ENCODE assay signal across 11 mouse cellular contexts in the genomic region with DNA sequence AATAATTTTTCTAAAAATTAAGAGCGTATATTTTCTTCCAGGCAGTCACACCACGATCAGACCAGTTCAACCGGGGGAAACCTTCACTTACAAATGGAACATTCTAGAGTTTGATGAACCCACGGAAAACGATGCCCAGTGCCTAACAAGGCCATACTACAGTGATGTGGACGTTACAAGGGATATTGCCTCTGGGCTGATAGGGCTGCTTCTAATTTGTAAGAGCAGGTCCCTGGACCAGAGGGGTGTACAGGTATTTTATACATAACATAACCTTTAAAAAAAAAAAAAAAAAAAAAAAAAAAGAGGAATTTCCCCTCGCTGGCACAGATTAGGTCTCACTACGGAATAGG. TPM values are rescaled to one million over a fixed set of nuclear protein-coding genes. Genes with fewer than 3 reads are reported as not detected.
DNase-seq lines count a peak whose midpoint lies in the region; ATAC-seq lines count a peak whose summit lies in the region.
"Had no signal": no experiment of that assay in that cellular context is flagged by ENCODE, and none has a peak within 500 bp of the region (broad histone marks: within the 10 kb centered on the region; RNA-seq: fewer than 3 reads in every experiment).

No protein-coding gene starts in this region.

- peak; percentile 36 for ATAC-seq in forebrain, embryonic 15.5 days (replicated peaks)
- ATAC-seq in forebrain, embryonic 12.5 days (ENCODE audit: low FRiP score), result no peak
- ATAC-seq in liver, embryonic 11.5 days (replicated peaks; ENCODE audit: low FRiP score), result 0 out of 2 replicates have a peak, but pooled peaks have one; percentile 30
- no peak for ATAC-seq in liver, embryonic 12.5 days
- 0 out of 2 replicates have a peak, but pooled peaks have one; percentile 15 for ATAC-seq in forebrain, embryonic 16.5 days
- peak; percentile 26; the same call in 1 of the 2 replicates for ATAC-seq in neural tube, embryonic 12.5 days (ENCODE audit: low FRiP score, low read depth)

- no peak overlapping the region for H3K4me2 ChIP-seq in forebrain, embryonic 15.5 days (replicated peaks)
- H3K4me2 ChIP-seq in forebrain, embryonic 12.5 days, result no peak overlapping the region
- H3K4me2 ChIP-seq in liver, embryonic 11.5 days, result no peak overlapping the region
- H3K4me2 ChIP-seq in liver, embryonic 12.5 days, result no peak overlapping the region
- no peak overlapping the region for H3K4me2 ChIP-seq in forebrain, embryonic 16.5 days (ENCODE audit: low read length)
- H3K4me2 ChIP-seq in neural tube, embryonic 12.5 days (replicated peaks), result no peak overlapping the region

- WGBS in forebrain, embryonic 15.5 days, result 48% methylated on average over 8 of the region's 8 CpGs
- 48% methylated on average over 8 of the region's 8 CpGs for WGBS in forebrain, embryonic 12.5 days
- WGBS in liver, embryonic 11.5 days, result 47% methylated on average over 8 of the region's 8 CpGs
- WGBS in liver, embryonic 12.5 days (ENCODE audit: insufficient replicate concordance), result 31% methylated on average over 8 of the region's 8 CpGs
- 48% methylated on average over 8 of the region's 8 CpGs for WGBS in forebrain, embryonic 16.5 days
- 47% methylated on average over 8 of the region's 8 CpGs for WGBS in neural tube, embryonic 12.5 days

- no peaks in the 10 kb centered on the region for H3K9me3 ChIP-seq in forebrain, embryonic 15.5 days
- no peaks in the 10 kb centered on the region for H3K9me3 ChIP-seq in forebrain, embryonic 12.5 days
- no peaks in the 10 kb centered on the region for H3K9me3 ChIP-seq in liver, embryonic 11.5 days (ENCODE audit: control insufficient read depth, low read length)
- no peaks in the 10 kb centered on the region for H3K9me3 ChIP-seq in liver, embryonic 12.5 days (replicated peaks)
- H3K9me3 ChIP-seq in forebrain, embryonic 16.5 days (ENCODE audit: control insufficient read depth, low read length), result no peaks in the 10 kb centered on the region
- no peaks in the 10 kb centered on the region for H3K9me3 ChIP-seq in neural tube, embryonic 12.5 days
- H3K9me3 ChIP-seq: embryonic facial prominence, embryonic 10.5 days; heart, embryonic 13.5 days; limb, embryonic 10.5 days; megakaryocyte, embryonic 14.5 days had no signal

- no peak overlapping the region for H3K9ac ChIP-seq in forebrain, embryonic 15.5 days (replicated peaks)
- H3K9ac ChIP-seq in forebrain, embryonic 12.5 days, result no peak overlapping the region
- no peak overlapping the region for H3K9ac ChIP-seq in liver, embryonic 11.5 days (ENCODE audit: low read depth, low read length)
- H3K9ac ChIP-seq in liver, embryonic 12.5 days, result no peak overlapping the region
- H3K9ac ChIP-seq in forebrain, embryonic 16.5 days (replicated peaks; ENCODE audit: low read depth, low read length), result no peak overlapping the region
- no peak overlapping the region for H3K9ac ChIP-seq in neural tube, embryonic 12.5 days
- H3K9ac ChIP-seq: heart, embryonic 13.5 days had no signal

- H3K36me3 ChIP-seq in forebrain, embryonic 15.5 days, result no peaks in the 10 kb centered on the region
- no peaks in the 10 kb centered on the region for H3K36me3 ChIP-seq in forebrain, embryonic 12.5 days (replicated peaks)
- no peaks in the 10 kb centered on the region for H3K36me3 ChIP-seq in liver, embryonic 11.5 days (ENCODE audit: control insufficient read depth, insufficient read depth, low read length)
- H3K36me3 ChIP-seq in liver, embryonic 12.5 days, result peaks cover 2% of the 10 kb centered on the region; the same call in 1 of the 2 replicates
- H3K36me3 ChIP-seq in forebrain, embryonic 16.5 days (ENCODE audit: control insufficient read depth, insufficient read depth), result no peaks in the 10 kb centered on the region
- H3K36me3 ChIP-seq in neural tube, embryonic 12.5 days, result no peaks in the 10 kb centered on the region
- H3K36me3 ChIP-seq: embryonic facial prominence, embryonic 10.5 days; heart, embryonic 13.5 days; limb, embryonic 10.5 days had no signal

- no peak for DNase-seq in liver, embryonic 11.5 days (ENCODE audit: low spot score)
- no peak for DNase-seq in spleen, postnatal 36 days (ENCODE audit: low spot score in 2 of 2)

- no peaks in the 10 kb centered on the region for H3K27me3 ChIP-seq in forebrain, embryonic 15.5 days
- H3K27me3 ChIP-seq in forebrain, embryonic 12.5 days, result no peaks in the 10 kb centered on the region
- no peaks in the 10 kb centered on the region for H3K27me3 ChIP-seq in liver, embryonic 11.5 days (replicated peaks; ENCODE audit: control insufficient read depth, insufficient read depth, low read length)
- no peaks in the 10 kb centered on the region for H3K27me3 ChIP-seq in liver, embryonic 12.5 days (replicated peaks)
- no peaks in the 10 kb centered on the region for H3K27me3 ChIP-seq in forebrain, embryonic 16.5 days (replicated peaks; ENCODE audit: control insufficient read depth, insufficient read depth, low read length)
- H3K27me3 ChIP-seq in neural tube, embryonic 12.5 days (replicated peaks), result no peaks in the 10 kb centered on the region
- H3K27me3 ChIP-seq: megakaryocyte, embryonic 14.5 days had no signal

- no peak overlapping the region for H3K4me3 ChIP-seq in forebrain, embryonic 15.5 days
- H3K4me3 ChIP-seq in forebrain, embryonic 12.5 days (replicated peaks), result no peak overlapping the region
- no peak overlapping the region for H3K4me3 ChIP-seq in liver, embryonic 11.5 days (ENCODE audit: low read depth, low read length)
- no peak overlapping the region for H3K4me3 ChIP-seq in liver, embryonic 12.5 days
- H3K4me3 ChIP-seq in forebrain, embryonic 16.5 days (replicated peaks; ENCODE audit: low read length), result no peak overlapping the region
- H3K4me3 ChIP-seq in neural tube, embryonic 12.5 days, result no peak overlapping the region
- H3K4me3 ChIP-seq: limb, embryonic 10.5 days had no signal

- H3K4me1 ChIP-seq in forebrain, embryonic 15.5 days, result no peaks in the 10 kb centered on the region
- H3K4me1 ChIP-seq in forebrain, embryonic 12.5 days, result peaks cover 4% of the 10 kb centered on the region; the same call in 1 of the 2 replicates
- no peaks in the 10 kb centered on the region for H3K4me1 ChIP-seq in liver, embryonic 11.5 days (replicated peaks; ENCODE audit: control insufficient read depth, insufficient read depth, low read length)
- H3K4me1 ChIP-seq in liver, embryonic 12.5 days, result no peaks in the 10 kb centered on the region
- no peaks in the 10 kb centered on the region for H3K4me1 ChIP-seq in forebrain, embryonic 16.5 days (replicated peaks; ENCODE audit: control insufficient read depth, insufficient read depth, low read length)
- no peaks in the 10 kb centered on the region for H3K4me1 ChIP-seq in neural tube, embryonic 12.5 days
- H3K4me1 ChIP-seq: heart, embryonic 13.5 days; limb, embryonic 10.5 days had no signal

- no peak overlapping the region for H3K27ac ChIP-seq in forebrain, embryonic 15.5 days (replicated peaks)
- H3K27ac ChIP-seq in forebrain, embryonic 12.5 days, result no peak overlapping the region
- no peak overlapping the region for H3K27ac ChIP-seq in liver, embryonic 11.5 days (ENCODE audit: low read depth, low read length)
- no peak overlapping the region for H3K27ac ChIP-seq in liver, embryonic 12.5 days
- no peak overlapping the region for H3K27ac ChIP-seq in forebrain, embryonic 16.5 days (ENCODE audit: low read length)
- H3K27ac ChIP-seq in neural tube, embryonic 12.5 days, result no peak overlapping the region
- H3K27ac ChIP-seq: embryonic facial prominence, embryonic 10.5 days; heart, embryonic 13.5 days; limb, embryonic 10.5 days had no signal

RNA-seq across cellular contexts. Expression of a gene that starts 33.2 kb away (rescaled TPM):
- polyA plus RNA-seq in forebrain, embryonic 15.5 days (2015; fragmentation: Nextera tagmentation; extraction: Ambion mirVana), result 0.09 and 0.27 TPM in 2 replicates
- polyA plus RNA-seq in forebrain, embryonic 12.5 days (2016; fragmentation: Nextera tagmentation; extraction: Ambion mirVana), result 0.15 and 0.18 TPM in 2 replicates
- polyA plus RNA-seq in liver, embryonic 11.5 days (2014; fragmentation: Nextera tagmentation; extraction: Ambion mirVana), result 6.5 and 8.1 TPM in 2 replicates
- 6.2 and 7.0 TPM in 2 replicates for polyA plus RNA-seq in liver, embryonic 12.5 days (2016; fragmentation: Nextera tagmentation; extraction: Ambion mirVana)
- 0.04 and 0.11 TPM in 2 replicates for polyA plus RNA-seq in forebrain, embryonic 16.5 days (2015; fragmentation: Nextera tagmentation; extraction: Ambion mirVana)
- 0.24 TPM in 2 replicates for polyA plus RNA-seq in neural tube, embryonic 12.5 days (2016; fragmentation: Nextera tagmentation; extraction: Ambion mirVana)

Comparison
In these comparisons a context has a peak if more than half of its experiments do, and no peak if none do; other contexts are left out.
1. ATAC-seq: peak in forebrain, embryonic 15.5 days (single experiment), liver, embryonic 11.5 days (single experiment), forebrain, embryonic 16.5 days (single experiment) and neural tube, embryonic 12.5 days (single experiment); none in forebrain, embryonic 12.5 days (single experiment) and liver, embryonic 12.5 days (single experiment).